Mouse (Mus musculus) lung, adult 2 months (tissue): Measurements from ENCODE around the gene Dll3.

ENCODE experiments used
- CTCF ChIP-seq: fragments of 200-500 bp; IDR thresholded peaks from 2 replicates; pipeline ENCODE4 v1.5.1; 2011; ENCODE audit warnings: mild to moderate bottlenecking, low read length, control low read depth; ENCODE audit not compliant: insufficient read depth
- POLR2A ChIP-seq: fragments of 200-500 bp; IDR thresholded peaks from 2 replicates; pipeline ENCODE4 v1.6.1; 2011; ENCODE audit warnings: low read depth, mild to moderate bottlenecking, control low read depth, low read length, borderline replicate concordance; ENCODE audit errors: extremely low read depth

- TF ChIP-seq CTCF (no peak), POLR2A (peak; percentile 93)
Observed at GRCm38 (mm10) chr7:28338108-28338998, 36.3 kb upstream of the Dll3 start, which contains the start of gene Supt5.
